Mouse (Mus musculus) liver, embryonic 14.5 days (tissue): Measurements from ENCODE around the gene Clhc1. TPM values are rescaled to one million over a fixed set of nuclear protein-coding genes. Genes with fewer than 3 reads are reported as not detected.

Source experiments
- ATAC-seq: fragments of 200-750 bp; cut with Nextera tagmentation; 2 replicates; pipeline ENCODE4 v1.8.0; 2017; ENCODE audit warnings: moderate number of reproducible peaks, mild to moderate bottlenecking, moderate library complexity; ENCODE audit not compliant: insufficient read depth
- DNase-seq, 3 experiments: peaks; one replicate each; pipeline ENCODE4 v3.0.0-alpha.2; 2012 to 2013; ENCODE audit warnings: low read depth in 3 of 3, low spot score in 3 of 3
- H3K27ac ChIP-seq: fragments of 300-500 bp; sonication (generic); 2 replicates; pipeline ENCODE4 v1.5.1; 2014; ENCODE audit warnings: moderate library complexity, mild to moderate bottlenecking, control low read depth, inconsistent platforms
- H3K27me3 ChIP-seq: fragments of 300-500 bp; sonication (generic); 2 replicates; pipeline ENCODE4 v1.6.1; 2014; ENCODE audit warnings: mild to moderate bottlenecking, low read length, moderate library complexity; ENCODE audit not compliant: control insufficient read depth, insufficient read depth
- H3K36me3 ChIP-seq: fragments of 300-500 bp; sonication (generic); replicated peaks from 2 replicates; pipeline ENCODE4 v1.6.1; 2014; ENCODE audit warnings: low read depth; ENCODE audit not compliant: control insufficient read depth, insufficient read depth
- H3K4me1 ChIP-seq, 2 experiments: fragments of 200-500 bp in 1 of 2; fragments of 300-500 bp in 1 of 2; sonication (generic) in 1 of 2; replicated peaks; 2 replicates each; pipeline ENCODE4 v1.6.1; 2012 to 2014; ENCODE audit warnings: antibody characterized with exemption in 1 of 2, inconsistent platforms in 1 of 2, low read length in 1 of 2; ENCODE audit not compliant: control insufficient read depth in 2 of 2, insufficient read depth in 2 of 2
- H3K4me2 ChIP-seq: fragments of 300-500 bp; sonication (generic); 2 replicates; pipeline ENCODE4 v1.6.1; 2014; ENCODE audit warnings: low read depth, mild to moderate bottlenecking, control low read depth, moderate library complexity
- H3K4me3 ChIP-seq, 2 experiments: fragments of 200-500 bp in 1 of 2; fragments of 300-500 bp in 1 of 2; sonication (generic) in 1 of 2; 2 replicates each; pipeline ENCODE4 v1.5.1; 2012 to 2014; ENCODE audit warnings: low read depth in 2 of 2, low read length in 2 of 2, mild to moderate bottlenecking in 2 of 2, control low read depth in 1 of 2, inconsistent platforms in 1 of 2, moderate library complexity in 1 of 2; ENCODE audit not compliant: insufficient read depth in 1 of 2
- H3K9ac ChIP-seq: fragments of 300-500 bp; sonication (generic); replicated peaks from 2 replicates; pipeline ENCODE4 v1.6.1; 2014; ENCODE audit warnings: mild to moderate bottlenecking, control low read depth, moderate library complexity
- H3K9me3 ChIP-seq: fragments of 300-500 bp; sonication (generic); 2 replicates; pipeline ENCODE4 v1.6.1; 2016; ENCODE audit warnings: low read length, mixed read lengths; ENCODE audit not compliant: control insufficient read depth
- CTCF ChIP-seq: IDR thresholded peaks from 2 replicates; pipeline ENCODE4 v1.5.1; 2016; ENCODE audit warnings: antibody characterized with exemption, low read depth, control low read depth
- EP300 ChIP-seq: IDR thresholded peaks from 2 replicates; pipeline ENCODE4 v1.6.1; 2016; ENCODE audit warnings: antibody characterized with exemption, low read depth
- whole genome bisulfite sequencing: fragments of 180-500 bp; shearing (Covaris S2); extraction: QIAGEN DNeasy Blood & Tissue Kit; methylation state at CpG from one replicate; pipeline ENCODE4 v1.1.7; 2014; ENCODE audit not compliant: insufficient replicate concordance; 5-methylcytosine and 5-hydroxymethylcytosine counted together
- polyA plus RNA-seq, 2 experiments: library from polyadenylated mRNA; depleted of rRNA in 1 of 2; stranded (reverse) in 1 of 2; unstranded in 1 of 2; fragments of >200 nt; fragmentation: Nextera tagmentation in 1 of 2; extraction: Ambion mirVana in 1 of 2; gene quantifications; 2 replicates each; pipeline versions ENCODE4 v1.2.1 to v1.2.3; 2012 to 2014

The Clhc1 gene
- polyA plus RNA-seq, 2 experiments, result 0.10 TPM; not detected in 1

DNA sequence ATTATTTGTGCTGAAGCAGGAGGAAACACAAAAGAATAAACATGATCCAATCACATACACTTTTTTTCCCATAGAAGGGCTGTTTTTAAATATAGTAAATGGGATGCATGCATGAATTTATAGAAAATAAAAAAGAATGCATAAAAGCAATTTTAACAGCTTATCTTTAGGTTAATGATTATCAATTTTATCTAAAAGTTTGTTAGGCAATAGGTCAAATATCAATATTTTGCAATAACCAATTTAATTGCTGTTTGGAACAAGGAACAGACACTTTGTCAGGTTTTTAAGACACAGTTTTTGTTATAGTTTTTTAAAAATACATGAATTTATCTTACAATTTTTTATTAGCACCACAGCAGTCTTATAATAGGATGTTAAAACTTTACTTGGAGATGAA lies 51.2 kb downstream of the Clhc1 start:
- H3K9ac ChIP-seq, result no peak overlapping the region
- TF ChIP-seq CTCF (no peak), EP300 (no peak)
- no peaks in the 10 kb centered on the region for H3K9me3 ChIP-seq
- H3K27ac ChIP-seq, result no peak overlapping the region
- no peaks in the 10 kb centered on the region for H3K27me3 ChIP-seq
- ATAC-seq, result no peak
- H3K36me3 ChIP-seq, result no peaks in the 10 kb centered on the region
- DNase-seq, result no peak
- no peak overlapping the region for H3K4me3 ChIP-seq
- H3K4me2 ChIP-seq, result no peak overlapping the region
- H3K4me1 ChIP-seq, result no peaks in the 10 kb centered on the region

DNA sequence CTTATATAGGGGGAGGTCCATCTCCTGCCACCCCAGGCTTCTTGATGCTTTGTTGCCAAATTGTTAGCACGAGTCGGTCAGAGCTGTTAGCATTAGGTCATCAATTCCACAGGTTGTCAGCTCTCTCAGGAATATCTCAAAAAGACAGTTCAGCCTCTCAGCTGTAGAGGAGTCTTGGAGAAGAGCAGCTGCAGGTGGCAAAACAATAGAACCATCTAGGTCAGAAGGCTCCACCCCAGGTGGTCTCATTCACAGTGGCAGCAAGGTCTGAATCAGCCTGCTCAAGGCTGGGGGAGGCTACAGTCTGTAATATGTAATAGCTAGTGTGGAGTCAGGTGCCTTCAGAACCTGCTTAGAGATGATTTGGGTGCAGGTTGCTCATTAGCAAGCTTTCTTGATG lies 55.8 kb downstream of the Clhc1 start:
- no peaks in the 10 kb centered on the region for H3K27me3 ChIP-seq

DNA sequence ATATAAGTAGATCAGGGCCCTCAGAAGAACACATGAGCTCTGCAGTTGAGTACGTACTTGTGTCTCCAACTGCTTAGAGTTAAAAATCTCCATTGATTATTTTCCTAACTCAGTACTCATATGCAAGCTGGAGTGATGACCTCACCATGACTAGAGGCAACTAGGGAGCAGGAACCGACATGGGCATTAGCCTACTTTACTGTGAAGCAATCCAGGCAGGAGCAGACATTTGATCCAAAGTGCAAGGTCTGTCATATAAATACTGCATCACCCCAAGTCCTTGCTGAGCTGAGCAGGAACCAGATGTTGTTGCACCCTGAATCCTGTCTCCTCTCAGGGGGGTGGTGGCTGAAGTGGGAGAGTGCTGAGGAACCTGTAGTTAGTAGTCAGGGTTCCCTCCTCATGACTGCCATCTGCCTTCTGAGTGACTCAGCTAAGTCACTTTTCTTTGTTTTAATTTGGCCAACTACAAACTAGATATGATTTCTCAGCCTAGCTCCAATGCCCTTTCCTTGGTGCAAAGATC lies 59.8 kb downstream of the Clhc1 start:
- Histone ChIP-seq H3K27me3 (no peaks in the 10 kb centered on the region), H3K27ac (no peak overlapping the region), H3K4me3 (no peak overlapping the region), H3K36me3 (no peaks in the 10 kb centered on the region), H3K4me1 (peaks cover 0 to 4% of the 10 kb centered on the region in 2 experiments; a peak in 1 of 4 replicates), H3K4me2 (no peak overlapping the region), H3K9ac (no peak overlapping the region), H3K9me3 (no peaks in the 10 kb centered on the region)
- WGBS, result 58% methylated on average over 2 of the region's 2 CpGs
- TF ChIP-seq CTCF, result no peak
- DNase-seq (no peak), ATAC-seq (no peak)

More for the DNA sequence above, 55.8 kb downstream of the Clhc1 start:
- 63% methylated on average over 2 of the region's 2 CpGs for WGBS
- H3K4me3 ChIP-seq, result no peak overlapping the region
- no peaks in the 10 kb centered on the region for H3K9me3 ChIP-seq
- ATAC-seq (no peak), DNase-seq (no peak)
- no peak overlapping the region for H3K27ac ChIP-seq
- no peak overlapping the region for H3K4me2 ChIP-seq
- H3K36me3 ChIP-seq, result no peaks in the 10 kb centered on the region
- TF ChIP-seq CTCF, result no peak
- TF ChIP-seq EP300, result no peak
- H3K9ac ChIP-seq, result no peak overlapping the region
- no peaks in the 10 kb centered on the region for H3K4me1 ChIP-seq

DNA sequence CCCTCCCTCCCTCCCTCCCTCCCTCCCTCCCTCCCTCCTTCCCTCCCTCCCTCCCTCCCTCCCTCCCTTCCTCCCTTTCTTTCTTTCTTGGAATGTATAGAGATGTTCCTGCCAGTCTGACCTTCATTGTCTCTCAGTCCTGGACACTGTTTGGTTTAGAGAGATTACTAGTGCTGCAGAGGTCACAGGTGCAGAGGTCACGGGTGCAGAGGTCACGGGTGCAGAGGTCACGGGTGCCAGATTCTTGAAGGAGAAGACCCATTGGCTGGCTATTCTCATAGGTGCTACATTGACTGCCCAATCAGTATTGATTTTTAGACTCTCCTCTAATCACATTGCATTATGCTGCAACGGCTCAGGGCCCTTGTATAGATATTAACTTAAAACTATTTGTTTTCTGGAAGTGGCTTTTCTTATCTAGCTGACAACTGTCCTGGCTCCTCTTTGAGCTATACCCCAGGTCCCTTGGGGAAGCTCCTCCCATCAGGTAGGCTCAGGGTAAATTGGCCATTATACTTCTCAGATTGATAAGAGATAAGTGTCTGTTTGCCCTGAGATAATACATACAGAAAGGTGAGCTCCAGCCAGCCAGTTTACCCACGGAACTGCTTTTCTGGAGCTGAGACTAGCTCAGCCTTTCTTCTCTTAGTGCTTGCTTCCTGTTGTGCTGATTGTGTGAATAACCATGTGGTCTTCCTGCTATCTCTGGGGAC lies 62.2 kb downstream of the Clhc1 start:
- H3K27ac ChIP-seq, result no peak overlapping the region
- no peaks in the 10 kb centered on the region for H3K27me3 ChIP-seq
- H3K36me3 ChIP-seq, result no peaks in the 10 kb centered on the region
- TF ChIP-seq CTCF (no peak), EP300 (no peak)
- no peak overlapping the region for H3K4me3 ChIP-seq
- H3K4me1 ChIP-seq, result peaks cover 0 to 7% of the 10 kb centered on the region in 2 experiments; a peak in 1 of 4 replicates
- ATAC-seq (no peak), DNase-seq (no peak)
- H3K9ac ChIP-seq, result no peak overlapping the region
- no peaks in the 10 kb centered on the region for H3K9me3 ChIP-seq
- H3K4me2 ChIP-seq, result no peak overlapping the region
- 38% methylated on average over 5 of the region's 5 CpGs for WGBS

DNA sequence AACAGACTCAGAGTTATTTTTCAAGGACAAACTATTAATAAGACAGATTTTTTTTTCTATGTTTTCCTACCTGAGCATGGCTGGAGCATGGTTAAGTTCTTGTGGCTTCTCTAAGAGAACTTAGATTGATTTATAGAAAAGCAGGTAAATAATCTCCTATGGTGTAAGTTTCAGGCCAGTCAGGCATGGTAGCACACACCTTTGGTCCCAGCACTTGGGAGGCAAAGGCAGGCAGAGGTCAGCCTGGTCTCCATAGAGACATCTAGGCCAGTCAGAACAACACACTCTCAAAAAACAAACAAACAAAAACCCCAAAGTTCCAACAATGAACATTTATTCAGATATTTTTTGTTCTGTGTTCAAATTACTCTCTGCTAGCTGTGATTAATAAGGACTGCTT lies 64.3 kb downstream of the Clhc1 start:
- H3K36me3 ChIP-seq, result no peaks in the 10 kb centered on the region
- DNase-seq (no peak), ATAC-seq (no peak)
- H3K4me2 ChIP-seq, result no peak overlapping the region
- no peaks in the 10 kb centered on the region for H3K27me3 ChIP-seq
- H3K27ac ChIP-seq, result no peak overlapping the region
- H3K9ac ChIP-seq, result no peak overlapping the region
- TF ChIP-seq EP300, result no peak
- TF ChIP-seq CTCF, result no peak
- H3K9me3 ChIP-seq, result no peaks in the 10 kb centered on the region
- H3K4me1 ChIP-seq, result peaks cover 0 to 7% of the 10 kb centered on the region in 2 experiments; a peak in 1 of 4 replicates
- no peak overlapping the region for H3K4me3 ChIP-seq
